Mouse (Mus musculus) hindbrain, embryonic 12.5 days (tissue): ENCODE measurements around the gene Mgat4e. TPM values are rescaled to one million over a fixed set of nuclear protein-coding genes. Genes with fewer than 3 reads are reported as not detected.

Experiments used
- ATAC-seq: fragments of 200-750 bp; cut with Nextera tagmentation; 2 replicates; pipeline ENCODE4 v1.8.0; 2017; ENCODE audit warnings: moderate TSS enrichment; ENCODE audit not compliant: low FRiP score
- H3K27ac ChIP-seq: fragments of 300-500 bp; sonication (generic); 2 replicates; pipeline ENCODE4 v1.5.1; 2016; ENCODE audit warnings: mild to moderate bottlenecking
- H3K27me3 ChIP-seq: fragments of 300-500 bp; sonication (generic); 2 replicates; pipeline ENCODE4 v1.6.1; 2016; ENCODE audit warnings: mild to moderate bottlenecking
- H3K36me3 ChIP-seq: fragments of 300-500 bp; sonication (generic); 2 replicates; pipeline ENCODE4 v1.6.1; 2016; ENCODE audit warnings: mild to moderate bottlenecking
- H3K4me1 ChIP-seq: fragments of 300-500 bp; sonication (generic); 2 replicates; pipeline ENCODE4 v1.6.1; 2016
- H3K4me2 ChIP-seq: fragments of 300-500 bp; sonication (generic); replicated peaks from 2 replicates; pipeline ENCODE4 v1.6.1; 2016; ENCODE audit warnings: mild to moderate bottlenecking
- H3K4me3 ChIP-seq: fragments of 300-500 bp; sonication (generic); 2 replicates; pipeline ENCODE4 v1.5.1; 2016; ENCODE audit warnings: mild to moderate bottlenecking
- H3K9ac ChIP-seq: fragments of 300-500 bp; sonication (generic); 2 replicates; pipeline ENCODE4 v1.6.1; 2016; ENCODE audit warnings: mild to moderate bottlenecking, moderate library complexity
- H3K9me3 ChIP-seq: fragments of 300-500 bp; sonication (generic); replicated peaks from 2 replicates; pipeline ENCODE4 v1.6.1; 2016; ENCODE audit warnings: mild to moderate bottlenecking
- WGBS: fragments of 180-500 bp; shearing (Covaris S2); methylation state at CpG from one replicate; pipeline ENCODE4 v1.1.7; 2016; 5-methylcytosine and 5-hydroxymethylcytosine counted together
- polyA plus RNA-seq: library from polyadenylated mRNA; unstranded; fragments of >200 nt; fragmentation: Nextera tagmentation; extraction: Ambion mirVana; gene quantifications from 2 replicates; pipeline ENCODE4 v1.2.1, GENCODE M21; 2016

Gene Mgat4e
- polyA plus RNA-seq, 1 experiment from 2014 or later = not detected

GRCm38 (mm10) chr1:134500916-134501315, 48.6 kb downstream of the Mgat4e start:
- Histone ChIP-seq H3K4me2 (no peak overlapping the region), H3K9ac (no peak overlapping the region; the same call in 1 of the 2 replicates), H3K36me3 (peaks cover 22% of the 10 kb centered on the region), H3K27ac (no peak overlapping the region), H3K9me3 (no peaks in the 10 kb centered on the region), H3K4me1 (peaks cover 4% of the 10 kb centered on the region), H3K4me3 (no peak overlapping the region), H3K27me3 (no peaks in the 10 kb centered on the region)
- 91% methylated on average over 1 of the region's 1 CpGs for WGBS
- ATAC-seq = no peak

GRCm38 (mm10) chr1:134495991-134496390, 53.5 kb downstream of the Mgat4e start:
- H3K27me3 ChIP-seq = no peaks in the 10 kb centered on the region
- peak overlapping the region; percentile 70 for H3K4me2 ChIP-seq
- no peak for ATAC-seq
- H3K4me3 ChIP-seq = no peak overlapping the region
- H3K36me3 ChIP-seq = peaks cover 5% of the 10 kb centered on the region; the same call in 1 of the 2 replicates
- H3K9ac ChIP-seq = no peak overlapping the region
- 89% methylated on average over 10 of the region's 10 CpGs for WGBS
- no peaks in the 10 kb centered on the region for H3K9me3 ChIP-seq
- peaks cover 17% of the 10 kb centered on the region for H3K4me1 ChIP-seq
- no peak overlapping the region for H3K27ac ChIP-seq

- Histone ChIP-seq H3K4me3 (peak overlapping the region; percentile 71), H3K4me2 (peak overlapping the region; percentile 70), H3K27ac (peak overlapping the region; percentile 82; the same call in 1 of the 2 replicates), H3K27me3 (no peaks in the 10 kb centered on the region), H3K36me3 (peaks cover 8% of the 10 kb centered on the region), H3K9ac (peak overlapping the region; percentile 65), H3K9me3 (no peaks in the 10 kb centered on the region), H3K4me1 (peaks cover 17% of the 10 kb centered on the region)
- ATAC-seq = no peak
- 24% methylated on average over 5 of the region's 5 CpGs for WGBS
Measured at GRCm38 (mm10) chr1:134495216-134495539, 54.3 kb downstream of the Mgat4e start.

- Histone ChIP-seq H3K4me2 (peak within 1 kb of the TSS; percentile 70), H3K4me1 (peaks cover 17% of the 10 kb centered on the region), H3K27ac (peak within 1 kb of the TSS; percentile 82), H3K27me3 (no peaks in the 10 kb centered on the region), H3K36me3 (peaks cover 13% of the 10 kb centered on the region), H3K4me3 (peak within 1 kb of the TSS; percentile 71), H3K9ac (peak within 1 kb of the TSS; percentile 65), H3K9me3 (no peaks in the 10 kb centered on the region)
- peak; percentile 99 for ATAC-seq
- WGBS = 0% methylated on average over 58 of the region's 58 CpGs
Measured at GRCm38 (mm10) chr1:134494428-134495215, 54.9 kb downstream of the Mgat4e start, which contains the start of gene Rabif. Rabif (plus strand) TSS chr1:134494648.

- Histone ChIP-seq H3K4me1 (peaks cover 17% of the 10 kb centered on the region), H3K9me3 (no peaks in the 10 kb centered on the region), H3K27ac (peak overlapping the region; percentile 82), H3K36me3 (peaks cover 19% of the 10 kb centered on the region), H3K27me3 (no peaks in the 10 kb centered on the region), H3K4me3 (peak overlapping the region; percentile 71), H3K4me2 (peak overlapping the region; percentile 70), H3K9ac (peak overlapping the region; percentile 65)
- peak; percentile 13; the same call in 1 of the 2 replicates for ATAC-seq
- 24% methylated on average over 5 of the region's 5 CpGs for WGBS
Measured at GRCm38 (mm10) chr1:134493956-134494355, 55.5 kb downstream of the Mgat4e start.

- Histone ChIP-seq H3K27ac (no peak overlapping the region), H3K4me3 (no peak overlapping the region), H3K27me3 (no peaks in the 10 kb centered on the region), H3K4me1 (peaks cover 17% of the 10 kb centered on the region), H3K36me3 (peaks cover 24% of the 10 kb centered on the region), H3K4me2 (peak overlapping the region; percentile 70; the same call in 1 of the 2 replicates), H3K9me3 (no peaks in the 10 kb centered on the region), H3K9ac (no peak overlapping the region)
- ATAC-seq = no peak
- 72% methylated on average over 2 of the region's 2 CpGs for WGBS
Measured at GRCm38 (mm10) chr1:134493496-134493895, 56.0 kb downstream of the Mgat4e start.

- no peak overlapping the region for H3K27ac ChIP-seq
- WGBS = 77% methylated on average over 7 of the region's 7 CpGs
- no peak overlapping the region for H3K4me3 ChIP-seq
- no peaks in the 10 kb centered on the region for H3K27me3 ChIP-seq
- H3K4me1 ChIP-seq = peaks cover 17% of the 10 kb centered on the region
- peaks cover 35% of the 10 kb centered on the region for H3K36me3 ChIP-seq
- H3K4me2 ChIP-seq = no peak overlapping the region
- no peak overlapping the region for H3K9ac ChIP-seq
- H3K9me3 ChIP-seq = no peaks in the 10 kb centered on the region
- ATAC-seq = no peak
Measured at GRCm38 (mm10) chr1:134492276-134492675, 57.2 kb downstream of the Mgat4e start.

Other genes starting within 250 kb of the Mgat4e start
- 6.3 and 7.8 TPM in 2 replicates for gene Ppfia4, start 216.8 kb downstream of the Mgat4e start, polyA plus RNA-seq
- gene Tmem183a, start 187.7 kb downstream of the Mgat4e start, polyA plus RNA-seq = 109 and 123 TPM in 2 replicates
- not detected in 2 replicates for gene 4933406M09Rik, start 163.7 kb downstream of the Mgat4e start, polyA plus RNA-seq
- 24.1 and 25.9 TPM in 2 replicates for gene Cyb5r1, start 144.1 kb downstream of the Mgat4e start, polyA plus RNA-seq
- gene Adipor1, start 134.3 kb downstream of the Mgat4e start, polyA plus RNA-seq = 73.5 and 78.1 TPM in 2 replicates
- 32.3 and 32.9 TPM in 2 replicates for gene Klhl12, start 94.2 kb downstream of the Mgat4e start, polyA plus RNA-seq
- gene Rabif, start 55.0 kb downstream of the Mgat4e start, polyA plus RNA-seq = 45.7 and 53.1 TPM in 2 replicates
- 119 and 120 TPM in 2 replicates for gene Kdm5b, start 10.5 kb upstream of the Mgat4e start, polyA plus RNA-seq
- gene Syt2, start 97.0 kb upstream of the Mgat4e start, polyA plus RNA-seq = 4.1 and 4.5 TPM in 2 replicates